Mouse (Mus musculus) kidney, adult 2 months (tissue): ENCODE measurements around the gene Tinagl1. TPM values are rescaled to one million over a fixed set of nuclear protein-coding genes. Genes with fewer than 3 reads are reported as not detected.

Experiments
- DNase-seq: peaks from one replicate; pipeline ENCODE4 v3.0.0; 2021
- H3K27ac ChIP-seq: fragments of 200-500 bp; 2 replicates; pipeline ENCODE4 v1.5.1; 2012; ENCODE audit warnings: low read depth, low read length, control low read depth, inconsistent platforms; ENCODE audit not compliant: insufficient read depth
- H3K27me3 ChIP-seq: fragments of 200-500 bp; replicated peaks from 2 replicates; pipeline ENCODE4 v1.6.1; 2012; ENCODE audit warnings: mild to moderate bottlenecking, moderate library complexity, low read length, inconsistent platforms; ENCODE audit not compliant: control insufficient read depth, insufficient read depth
- H3K36me3 ChIP-seq: fragments of 200-500 bp; 2 replicates; pipeline ENCODE4 v1.6.1; 2012; ENCODE audit warnings: mild to moderate bottlenecking, moderate library complexity, low read length, inconsistent platforms; ENCODE audit not compliant: control insufficient read depth, insufficient read depth
- H3K4me1 ChIP-seq: fragments of 200-500 bp; 2 replicates; pipeline ENCODE4 v1.6.1; 2011; ENCODE audit warnings: low read length; ENCODE audit not compliant: control insufficient read depth, insufficient read depth
- H3K4me3 ChIP-seq: fragments of 200-500 bp; 2 replicates; pipeline ENCODE4 v1.5.1; 2011; ENCODE audit warnings: mild to moderate bottlenecking, low read depth, low read length, control low read depth; ENCODE audit not compliant: insufficient read depth
- CTCF ChIP-seq: fragments of 200-500 bp; conservative IDR thresholded peaks from 2 replicates; pipeline ENCODE4 v1.5.1; 2011; ENCODE audit warnings: low read depth, mild to moderate bottlenecking, control low read depth, low read length, moderate library complexity, mixed read lengths; ENCODE audit not compliant: insufficient read depth, insufficient read length
- POLR2A ChIP-seq: fragments of 200-500 bp; IDR thresholded peaks from one replicate; pipeline ENCODE4 v1.6.1; 2011; ENCODE audit warnings: low read depth, low read length, control low read depth
- WGBS: fragments of 180-500 bp; shearing (Covaris S2); methylation state at CpG from one replicate; pipeline ENCODE4 v1.1.7; 2018; 5-methylcytosine and 5-hydroxymethylcytosine counted together
- polyA plus RNA-seq: library from polyadenylated mRNA; depleted of rRNA; stranded (reverse); fragments of >200 nt; gene quantifications from 2 replicates; pipeline ENCODE4 v1.2.3, GENCODE M21; 2012

The Tinagl1 gene
- polyA plus RNA-seq, 1 experiment, result 118 TPM

GRCm38 (mm10) chr4:130171951-130172765, 2.8 kb downstream of the Tinagl1 start:
- H3K27ac ChIP-seq, result peak overlapping the region; percentile 92
- TF ChIP-seq CTCF, result no peak
- H3K4me3 ChIP-seq, result peak overlapping the region; percentile 7
- H3K27me3 ChIP-seq, result no peaks in the 10 kb centered on the region
- peaks cover 56% of the 10 kb centered on the region for H3K4me1 ChIP-seq
- DNase-seq, result peak; percentile 97
- 5% methylated on average over 11 of the region's 11 CpGs for WGBS
- H3K36me3 ChIP-seq, result no peaks in the 10 kb centered on the region

- no peaks in the 10 kb centered on the region for H3K36me3 ChIP-seq
- no peak for TF ChIP-seq POLR2A
- TF ChIP-seq CTCF, result no peak
Measured at GRCm38 (mm10) chr4:130170362-130170761, 4.6 kb downstream of the Tinagl1 start.

GRCm38 (mm10) chr4:130169411-130169971, 5.4 kb downstream of the Tinagl1 start:
- DNase-seq, result peak; percentile 86
- H3K27ac ChIP-seq, result peak overlapping the region; percentile 67
- no peak for TF ChIP-seq CTCF
- TF ChIP-seq POLR2A, result no peak
- H3K4me1 ChIP-seq, result peaks cover 57% of the 10 kb centered on the region
- 56% methylated on average over 16 of the region's 16 CpGs for WGBS
- H3K36me3 ChIP-seq, result no peaks in the 10 kb centered on the region
- H3K27me3 ChIP-seq, result no peaks in the 10 kb centered on the region
- no peak overlapping the region for H3K4me3 ChIP-seq

More at GRCm38 (mm10) chr4:130170362-130170761, 4.6 kb downstream of the Tinagl1 start:
- H3K27ac ChIP-seq, result no peak overlapping the region
- WGBS, result 59% methylated on average over 4 of the region's 4 CpGs
- no peaks in the 10 kb centered on the region for H3K27me3 ChIP-seq
- H3K4me3 ChIP-seq, result no peak overlapping the region
- H3K4me1 ChIP-seq, result peaks cover 59% of the 10 kb centered on the region
- no peak for DNase-seq

GRCm38 (mm10) chr4:130168280-130169183, 6.4 kb downstream of the Tinagl1 start:
- 4% methylated on average over 16 of the region's 16 CpGs for WGBS
- TF ChIP-seq CTCF (no peak; the same call in 1 of the 2 replicates), POLR2A (no peak)
- Histone ChIP-seq H3K4me3 (no peak overlapping the region), H3K27me3 (no peaks in the 10 kb centered on the region), H3K36me3 (no peaks in the 10 kb centered on the region), H3K27ac (peak overlapping the region; percentile 67), H3K4me1 (peaks cover 62% of the 10 kb centered on the region)
- peak; percentile 98 for DNase-seq

- Histone ChIP-seq H3K36me3 (no peaks in the 10 kb centered on the region), H3K4me1 (peaks cover 57% of the 10 kb centered on the region), H3K4me3 (no peak overlapping the region), H3K27ac (peak overlapping the region; percentile 67), H3K27me3 (no peaks in the 10 kb centered on the region)
- no peak for DNase-seq
- WGBS, result 27% methylated on average over 9 of the region's 9 CpGs
- TF ChIP-seq POLR2A (no peak), CTCF (no peak)
Measured at GRCm38 (mm10) chr4:130167814-130168213, 7.1 kb downstream of the Tinagl1 start.

- DNase-seq, result no peak
- 82% methylated on average over 22 of the region's 22 CpGs for WGBS
- H3K27ac ChIP-seq, result peak overlapping the region; percentile 67
- peaks cover 55% of the 10 kb centered on the region for H3K4me1 ChIP-seq
- H3K27me3 ChIP-seq, result no peaks in the 10 kb centered on the region
- TF ChIP-seq CTCF (no peak), POLR2A (no peak)
- no peak overlapping the region for H3K4me3 ChIP-seq
- H3K36me3 ChIP-seq, result no peaks in the 10 kb centered on the region
Measured at GRCm38 (mm10) chr4:130167321-130167720, 7.6 kb downstream of the Tinagl1 start.
